Mouse (Mus musculus) hindbrain, embryonic 15.5 days (tissue): ENCODE data around the gene Prkn. TPM values are rescaled to one million over a fixed set of nuclear protein-coding genes. Genes with fewer than 3 reads are reported as not detected.

ENCODE experiments used
- ATAC-seq: fragments of 200-750 bp; cut with Nextera tagmentation; 2 replicates; pipeline ENCODE4 v1.8.0; 2017; ENCODE audit warnings: low read depth, moderate number of reproducible peaks, moderate TSS enrichment; ENCODE audit not compliant: low FRiP score
- H3K27ac ChIP-seq: fragments of 300-500 bp; sonication (generic); replicated peaks from 2 replicates; pipeline ENCODE4 v1.5.1; 2015; ENCODE audit warnings: mild to moderate bottlenecking, inconsistent platforms
- H3K27me3 ChIP-seq: fragments of 300-500 bp; sonication (generic); 2 replicates; pipeline ENCODE4 v1.6.1; 2015; ENCODE audit warnings: control low read depth, inconsistent platforms
- H3K36me3 ChIP-seq: fragments of 300-500 bp; sonication (generic); 2 replicates; pipeline ENCODE4 v1.6.1; 2015; ENCODE audit warnings: control low read depth, inconsistent platforms
- H3K4me1 ChIP-seq: fragments of 300-500 bp; sonication (generic); replicated peaks from 2 replicates; pipeline ENCODE4 v1.6.1; 2015; ENCODE audit warnings: control low read depth, inconsistent platforms
- H3K4me2 ChIP-seq: fragments of 300-500 bp; sonication (generic); 2 replicates; pipeline ENCODE4 v1.6.1; 2015; ENCODE audit warnings: moderate library complexity, mild to moderate bottlenecking, inconsistent platforms
- H3K4me3 ChIP-seq: fragments of 300-500 bp; sonication (generic); 2 replicates; pipeline ENCODE4 v1.5.1; 2015; ENCODE audit warnings: mild to moderate bottlenecking, inconsistent platforms
- H3K9ac ChIP-seq: fragments of 300-500 bp; sonication (generic); 2 replicates; pipeline ENCODE4 v1.6.1; 2015; ENCODE audit warnings: inconsistent platforms
- H3K9me3 ChIP-seq: fragments of 300-500 bp; sonication (generic); 2 replicates; pipeline ENCODE4 v1.6.1; 2016; ENCODE audit warnings: control low read depth, inconsistent platforms
- WGBS: fragments of 180-500 bp; shearing (Covaris S2); methylation state at CpG from one replicate; pipeline ENCODE4 v1.1.7; 2015; 5-methylcytosine and 5-hydroxymethylcytosine counted together
- polyA plus RNA-seq: library from polyadenylated mRNA; unstranded; fragments of >200 nt; fragmentation: Nextera tagmentation; extraction: Ambion mirVana; gene quantifications from 2 replicates; pipeline ENCODE4 v1.2.1, GENCODE M21; 2015

Gene Prkn
- polyA plus RNA-seq, 1 experiment from 2014 or later, result 4.3 TPM

DNA sequence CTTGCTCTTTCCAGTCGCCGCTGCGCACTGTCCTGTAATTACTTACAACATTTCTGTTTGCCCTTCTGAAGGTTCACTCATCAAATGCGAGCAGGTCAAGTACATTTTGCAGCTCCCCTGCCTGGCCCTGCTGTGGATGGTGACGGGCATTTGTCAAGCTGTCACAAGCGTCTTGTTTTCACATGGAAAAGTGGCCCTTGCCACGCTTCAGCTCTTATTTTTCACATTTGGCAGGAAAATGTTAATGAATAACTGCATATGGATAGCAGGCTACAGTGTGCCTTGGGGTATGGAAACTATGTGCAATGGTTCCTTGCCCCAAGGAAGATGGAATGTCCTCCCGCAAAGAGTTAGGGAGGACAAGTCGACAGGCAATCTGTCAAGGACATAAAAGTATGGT is 404.9 kb downstream of the Prkn start:
- 61% methylated on average over 9 of the region's 9 CpGs for WGBS

GRCm38 (mm10) chr17:11249216-11249615 is 409.0 kb downstream of the Prkn start:
- no peaks in the 10 kb centered on the region for H3K27me3 ChIP-seq
- no peak overlapping the region for H3K4me2 ChIP-seq
- WGBS, result 34% methylated on average over 6 of the region's 6 CpGs
- H3K9ac ChIP-seq, result no peak overlapping the region
- peaks cover 5% of the 10 kb centered on the region; the same call in 1 of the 2 replicates for H3K4me1 ChIP-seq
- H3K4me3 ChIP-seq, result no peak overlapping the region
- ATAC-seq, result no peak
- no peak overlapping the region for H3K27ac ChIP-seq
- no peaks in the 10 kb centered on the region for H3K9me3 ChIP-seq
- H3K36me3 ChIP-seq, result no peaks in the 10 kb centered on the region

More for the DNA sequence above, 404.9 kb downstream of the Prkn start:
- no peaks in the 10 kb centered on the region for H3K27me3 ChIP-seq
- no peak for ATAC-seq
- peaks cover 5% of the 10 kb centered on the region; the same call in 1 of the 2 replicates for H3K4me1 ChIP-seq
- H3K4me3 ChIP-seq, result no peak overlapping the region
- no peaks in the 10 kb centered on the region for H3K36me3 ChIP-seq
- H3K4me2 ChIP-seq, result no peak overlapping the region
- H3K9me3 ChIP-seq, result no peaks in the 10 kb centered on the region
- no peak overlapping the region for H3K9ac ChIP-seq
- H3K27ac ChIP-seq, result no peak overlapping the region

GRCm38 (mm10) chr17:11260663-11261062 is 420.5 kb downstream of the Prkn start:
- ATAC-seq, result peak; percentile 34; the same call in 1 of the 2 replicates
- Histone ChIP-seq H3K9me3 (no peaks in the 10 kb centered on the region), H3K27ac (no peak overlapping the region), H3K36me3 (no peaks in the 10 kb centered on the region), H3K9ac (no peak overlapping the region), H3K4me1 (no peaks in the 10 kb centered on the region), H3K4me2 (no peak overlapping the region), H3K4me3 (no peak overlapping the region), H3K27me3 (no peaks in the 10 kb centered on the region)
- 27% methylated on average over 8 of the region's 8 CpGs for WGBS

GRCm38 (mm10) chr17:11261679-11262078 is 421.5 kb downstream of the Prkn start:
- Histone ChIP-seq H3K4me1 (peaks cover 5% of the 10 kb centered on the region; the same call in 1 of the 2 replicates), H3K36me3 (no peaks in the 10 kb centered on the region), H3K9ac (no peak overlapping the region), H3K27me3 (no peaks in the 10 kb centered on the region), H3K4me2 (no peak overlapping the region), H3K27ac (no peak overlapping the region), H3K9me3 (no peaks in the 10 kb centered on the region), H3K4me3 (no peak overlapping the region)
- no peak for ATAC-seq
- WGBS, result 52% methylated on average over 5 of the region's 5 CpGs

- Histone ChIP-seq H3K27ac (no peak overlapping the region), H3K4me2 (no peak overlapping the region), H3K9me3 (no peaks in the 10 kb centered on the region), H3K4me3 (no peak overlapping the region), H3K27me3 (no peaks in the 10 kb centered on the region), H3K9ac (no peak overlapping the region), H3K4me1 (peaks cover 7% of the 10 kb centered on the region; the same call in 1 of the 2 replicates), H3K36me3 (no peaks in the 10 kb centered on the region)
- WGBS, result 96% methylated on average over 4 of the region's 4 CpGs
- no peak for ATAC-seq
These were observed 427.8 kb downstream of the Prkn start for GRCm38 (mm10) chr17:11267951-11268350.

GRCm38 (mm10) chr17:11270179-11270578 is 430.0 kb downstream of the Prkn start:
- H3K4me3 ChIP-seq, result no peak overlapping the region
- no peak for ATAC-seq
- H3K27ac ChIP-seq, result no peak overlapping the region
- no peaks in the 10 kb centered on the region for H3K9me3 ChIP-seq
- 84% methylated on average over 4 of the region's 4 CpGs for WGBS
- H3K27me3 ChIP-seq, result no peaks in the 10 kb centered on the region
- no peaks in the 10 kb centered on the region for H3K36me3 ChIP-seq
- no peak overlapping the region for H3K4me2 ChIP-seq
- peaks cover 7% of the 10 kb centered on the region; the same call in 1 of the 2 replicates for H3K4me1 ChIP-seq
- no peak overlapping the region for H3K9ac ChIP-seq

DNA sequence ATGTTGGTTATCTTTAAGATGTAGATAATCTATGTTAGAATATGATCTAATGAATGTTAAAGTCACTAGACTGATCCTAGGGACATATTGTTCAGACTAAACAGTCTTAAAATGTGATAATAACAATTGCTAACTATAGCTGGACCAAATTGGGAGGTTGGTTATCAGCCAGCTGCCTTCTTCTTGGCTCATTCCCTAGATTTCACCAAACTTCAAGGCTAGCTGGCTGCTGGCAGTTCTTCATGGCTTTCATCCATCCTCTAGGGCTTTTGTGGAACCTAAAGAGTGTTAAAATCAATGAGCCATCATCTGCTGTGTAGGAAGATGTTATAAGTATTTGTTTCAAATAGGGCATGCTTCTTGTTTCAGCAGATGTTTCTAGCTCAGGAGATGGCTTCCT is 431.7 kb downstream of the Prkn start:
- H3K36me3 ChIP-seq, result no peaks in the 10 kb centered on the region
- H3K4me1 ChIP-seq, result 0 out of 2 replicates have a peak, but pooled peaks cover 2% of the 10 kb centered on the region
- H3K27ac ChIP-seq, result no peak overlapping the region
- H3K9me3 ChIP-seq, result no peaks in the 10 kb centered on the region
- H3K4me3 ChIP-seq, result no peak overlapping the region
- no peaks in the 10 kb centered on the region for H3K27me3 ChIP-seq
- no peak overlapping the region for H3K9ac ChIP-seq
- no peak for ATAC-seq
- no peak overlapping the region for H3K4me2 ChIP-seq

DNA sequence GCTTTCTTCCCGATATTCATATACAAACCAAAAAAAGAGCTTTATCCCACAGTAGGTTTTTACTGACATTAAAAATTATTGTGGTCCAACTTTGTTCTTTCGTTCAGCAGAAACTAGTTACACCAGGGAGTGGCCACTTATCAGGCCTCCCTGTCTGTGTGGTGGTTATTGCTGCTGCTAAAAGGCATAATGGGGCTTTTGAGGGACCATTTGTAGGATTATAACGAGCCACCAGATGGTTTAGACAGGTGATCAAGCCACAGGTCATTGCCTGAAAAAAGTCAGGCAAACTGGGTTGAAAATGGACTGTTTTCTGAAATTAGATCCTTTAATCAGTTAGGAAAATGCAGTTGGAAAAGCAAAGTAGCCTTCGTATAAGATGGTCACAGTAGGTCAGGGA is 444.1 kb downstream of the Prkn start:
- no peak overlapping the region for H3K4me2 ChIP-seq
- no peaks in the 10 kb centered on the region for H3K4me1 ChIP-seq
- no peak overlapping the region for H3K27ac ChIP-seq
- H3K4me3 ChIP-seq, result no peak overlapping the region
- H3K36me3 ChIP-seq, result no peaks in the 10 kb centered on the region
- H3K9me3 ChIP-seq, result no peaks in the 10 kb centered on the region
- ATAC-seq, result no peak
- no peaks in the 10 kb centered on the region for H3K27me3 ChIP-seq
- no peak overlapping the region for H3K9ac ChIP-seq
- 87% methylated on average over 4 of the region's 4 CpGs for WGBS

DNA sequence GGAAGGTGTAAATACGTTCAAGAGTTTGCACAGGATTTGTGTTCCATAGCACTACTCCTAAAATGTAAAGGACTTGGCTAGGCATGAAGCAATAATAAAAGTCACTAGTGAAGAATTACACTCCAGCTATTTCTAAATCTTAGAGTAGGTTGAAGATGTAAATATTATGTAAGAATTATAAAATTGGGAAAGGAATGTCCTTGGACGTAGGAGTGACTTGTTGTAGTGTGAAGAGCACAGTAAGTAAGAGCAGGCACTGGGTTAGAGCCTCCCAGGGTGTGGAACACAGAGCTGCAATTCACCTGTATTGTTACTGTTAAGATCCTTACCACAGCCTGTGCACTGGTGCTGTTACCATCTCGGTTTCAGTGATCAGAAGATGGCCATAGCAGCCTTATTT is 450.0 kb downstream of the Prkn start:
- 80% methylated on average over 3 of the region's 3 CpGs for WGBS

GRCm38 (mm10) chr17:11303116-11303515 is 462.9 kb downstream of the Prkn start:
- H3K9me3 ChIP-seq, result peaks cover 6% of the 10 kb centered on the region; the same call in 1 of the 2 replicates
- H3K4me1 ChIP-seq, result no peaks in the 10 kb centered on the region
- no peaks in the 10 kb centered on the region for H3K27me3 ChIP-seq
- H3K36me3 ChIP-seq, result no peaks in the 10 kb centered on the region
- no peak overlapping the region for H3K9ac ChIP-seq
- no peak overlapping the region for H3K4me3 ChIP-seq
- H3K27ac ChIP-seq, result no peak overlapping the region
- no peak for ATAC-seq
- 58% methylated on average over 9 of the region's 9 CpGs for WGBS
- H3K4me2 ChIP-seq, result no peak overlapping the region

More for the DNA sequence above, 450.0 kb downstream of the Prkn start:
- Histone ChIP-seq H3K4me1 (no peaks in the 10 kb centered on the region), H3K27ac (no peak overlapping the region), H3K4me3 (no peak overlapping the region), H3K36me3 (no peaks in the 10 kb centered on the region), H3K27me3 (no peaks in the 10 kb centered on the region), H3K4me2 (no peak overlapping the region), H3K9ac (no peak overlapping the region), H3K9me3 (no peaks in the 10 kb centered on the region)
- no peak for ATAC-seq

GRCm38 (mm10) chr17:11309843-11310242 is 469.7 kb downstream of the Prkn start:
- H3K4me1 ChIP-seq, result no peaks in the 10 kb centered on the region
- ATAC-seq, result no peak
- H3K27me3 ChIP-seq, result no peaks in the 10 kb centered on the region
- no peaks in the 10 kb centered on the region for H3K36me3 ChIP-seq
- 36% methylated on average over 1 of the region's 1 CpGs for WGBS
- H3K4me2 ChIP-seq, result no peak overlapping the region
- no peak overlapping the region for H3K4me3 ChIP-seq
- H3K27ac ChIP-seq, result no peak overlapping the region
- no peaks in the 10 kb centered on the region for H3K9me3 ChIP-seq
- H3K9ac ChIP-seq, result no peak overlapping the region

DNA sequence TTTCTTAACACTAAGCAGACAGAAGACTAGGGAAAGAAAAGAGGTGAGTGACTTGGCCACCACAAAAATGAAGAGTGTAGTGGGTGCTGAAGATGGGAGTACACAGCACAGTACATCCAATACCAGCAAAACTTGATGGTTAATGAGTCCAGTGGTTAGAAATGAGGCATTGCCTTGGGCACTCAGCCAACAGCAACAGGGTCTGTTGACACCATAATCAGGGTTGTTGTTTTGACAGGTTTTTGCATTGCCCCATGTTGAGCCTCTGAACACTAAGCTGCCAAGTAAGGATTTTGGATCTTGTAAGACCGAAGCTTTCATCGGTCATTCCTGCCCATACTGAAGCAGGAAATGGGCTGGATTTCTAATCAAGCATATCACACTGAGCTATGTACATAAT is 474.0 kb downstream of the Prkn start:
- Histone ChIP-seq H3K4me1 (no peaks in the 10 kb centered on the region), H3K4me2 (no peak overlapping the region), H3K9me3 (no peaks in the 10 kb centered on the region), H3K36me3 (no peaks in the 10 kb centered on the region), H3K27ac (no peak overlapping the region), H3K4me3 (no peak overlapping the region), H3K9ac (no peak overlapping the region), H3K27me3 (no peaks in the 10 kb centered on the region)
- 89% methylated on average over 2 of the region's 2 CpGs for WGBS
- ATAC-seq, result no peak

- Histone ChIP-seq H3K4me1 (no peaks in the 10 kb centered on the region), H3K27me3 (no peaks in the 10 kb centered on the region), H3K36me3 (no peaks in the 10 kb centered on the region), H3K4me2 (no peak overlapping the region), H3K4me3 (no peak overlapping the region), H3K9me3 (no peaks in the 10 kb centered on the region), H3K9ac (no peak overlapping the region), H3K27ac (no peak overlapping the region)
- whole genome bisulfite sequencing, result 90% methylated on average over 4 of the region's 4 CpGs
- no peak for ATAC-seq
These were observed 475.5 kb downstream of the Prkn start for GRCm38 (mm10) chr17:11315675-11316074.
